Mouse (Mus musculus): Measurements from ENCODE around the gene Fchsd2. TPM values are rescaled to one million over a fixed set of nuclear protein-coding genes. Genes with fewer than 3 reads are reported as not detected.

Gene Fchsd2
- total RNA-seq (2022): 10 to 100 TPM; 40.1 to 46.5 (median 43.4) TPM

DNA sequence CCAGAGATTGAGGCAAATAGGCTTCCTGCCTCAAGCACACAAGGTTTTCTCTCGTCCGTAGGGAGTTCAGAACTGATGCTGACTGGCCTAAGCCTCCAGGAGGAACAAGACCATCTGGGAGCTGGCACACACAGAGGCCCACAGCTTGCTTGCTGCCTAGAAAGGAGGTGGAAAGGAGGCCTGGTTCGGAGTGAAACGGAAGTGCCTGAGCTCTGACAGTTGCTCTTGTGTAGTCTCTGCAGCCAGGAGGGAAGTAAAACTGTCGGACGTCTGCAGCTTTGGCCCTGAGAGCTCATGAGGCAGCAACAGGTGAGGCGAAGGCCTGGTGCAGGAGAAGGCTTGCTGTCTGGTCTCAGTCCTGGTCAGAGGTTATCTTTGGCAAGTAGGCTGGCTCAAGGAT, at the start of gene Fchsd2:
Gene Fchsd2 (plus strand): TSS at position 246 of the 400 bp plus-strand sequence.
- no peak for DNase-seq (ENCODE audit: low spot score in 2 of 2)

DNA sequence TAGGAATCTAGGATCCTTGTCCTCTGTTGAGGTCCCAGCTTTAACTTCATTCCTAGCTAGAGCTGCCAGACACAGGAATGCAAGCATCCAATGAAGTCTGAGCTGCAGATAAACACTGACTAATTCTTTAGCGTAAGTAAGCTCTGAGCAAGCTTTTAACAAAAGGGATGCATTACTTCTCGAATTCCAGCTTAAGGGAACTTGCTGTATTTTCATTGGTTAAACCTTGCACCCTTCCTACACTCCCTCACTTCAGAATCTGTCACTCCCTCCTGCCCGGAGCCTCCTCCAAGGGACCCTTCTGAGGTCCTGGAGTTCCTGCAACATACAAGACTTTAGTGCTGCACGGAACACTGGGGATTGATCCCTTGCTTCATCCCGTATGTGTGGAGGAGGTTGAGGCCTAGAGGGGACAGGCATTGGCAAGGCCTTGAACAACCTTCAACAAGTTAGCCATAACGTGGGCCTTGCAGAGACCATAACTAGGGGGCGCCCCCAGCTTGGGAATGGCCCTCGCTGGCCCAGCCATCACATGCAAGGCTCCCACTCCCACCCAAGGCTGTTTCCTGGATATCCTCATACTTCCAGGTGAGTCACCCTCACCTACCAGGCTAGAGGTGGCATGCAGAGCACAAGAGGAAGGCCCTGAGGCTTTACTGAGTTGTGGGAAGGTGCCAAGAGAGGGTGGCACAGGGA, 48.7 kb upstream of the Fchsd2 start:
- DNase-seq (ENCODE audit: low spot score in 2 of 2): no peak

DNA sequence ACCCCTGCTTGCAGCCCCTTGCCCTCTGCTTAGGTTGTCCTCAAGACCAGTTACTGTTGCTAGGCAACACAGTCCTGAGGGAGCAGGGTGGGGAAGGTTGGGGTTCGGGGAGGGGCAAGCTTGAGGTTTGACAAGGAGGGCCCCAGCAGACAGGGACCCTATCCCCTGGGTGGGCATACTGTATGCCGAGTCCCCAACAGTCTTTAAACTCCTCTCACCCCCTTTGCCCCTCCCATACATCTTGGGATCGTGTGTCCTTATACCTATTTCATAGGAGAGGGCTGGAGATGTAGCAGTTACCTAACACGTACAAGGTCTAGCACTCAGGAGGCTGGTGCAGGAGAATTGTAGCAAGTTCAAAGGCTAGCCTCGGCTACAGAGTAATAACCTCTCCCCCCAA, 44.4 kb upstream of the Fchsd2 start:
- no peak for DNase-seq (ENCODE audit: low spot score in 2 of 2)

GRCm38 (mm10) chr7:101049326-101050087, 43.2 kb upstream of the Fchsd2 start:
- DNase-seq (ENCODE audit: low spot score in 2 of 2): no peak

DNA sequence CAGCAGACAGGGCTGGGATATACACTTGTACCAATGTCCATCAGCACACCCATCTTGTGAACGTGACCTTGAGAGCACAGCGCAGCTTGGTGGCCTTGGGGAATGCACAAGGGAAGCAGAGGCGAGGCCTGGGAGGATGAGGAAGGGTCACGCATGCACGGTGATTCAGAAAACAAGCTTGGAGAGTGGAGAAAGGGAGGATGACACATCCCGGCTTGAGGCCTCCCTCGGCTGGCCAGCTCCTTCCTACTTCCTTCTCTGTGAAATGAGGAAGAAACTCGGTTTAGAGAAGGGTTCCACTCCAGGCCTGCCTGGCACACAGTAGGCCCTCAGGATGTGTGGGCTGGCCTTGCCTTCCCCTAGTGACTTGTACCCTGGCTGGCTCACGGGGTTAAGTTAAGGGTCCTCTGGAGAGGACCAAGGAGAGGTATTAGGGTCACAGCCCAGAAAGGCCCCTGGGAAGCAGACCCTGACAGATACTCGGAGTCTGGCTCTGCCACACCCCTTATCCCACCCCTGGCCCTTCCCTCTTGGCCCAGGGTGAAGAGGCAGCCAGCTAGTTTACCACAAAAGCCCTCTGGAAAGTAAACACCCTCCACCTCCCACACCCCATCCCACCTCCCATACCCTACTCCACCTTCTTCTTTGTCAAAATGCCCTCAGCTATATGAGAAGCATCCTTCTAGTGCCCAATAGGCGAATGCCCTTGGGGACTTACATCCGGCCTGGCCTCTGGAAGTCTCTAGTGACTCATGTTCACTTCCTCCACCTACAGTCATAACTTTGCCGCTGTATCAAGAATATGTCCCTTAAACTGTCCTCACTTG, 41.7 kb upstream of the Fchsd2 start:
- no peak for DNase-seq (ENCODE audit: low spot score in 2 of 2)

GRCm38 (mm10) chr7:101051551-101052221, 41.0 kb upstream of the Fchsd2 start:
- DNase-seq (ENCODE audit: low spot score in 2 of 2): peak; percentile 39 to 63

- DNase-seq (ENCODE audit: low spot score in 2 of 2): no peak
Measured at GRCm38 (mm10) chr7:101053136-101053535, 39.5 kb upstream of the Fchsd2 start.

- no peak for DNase-seq (ENCODE audit: low spot score in 2 of 2)
Measured at GRCm38 (mm10) chr7:101057309-101057708, 35.4 kb upstream of the Fchsd2 start.

- DNase-seq (ENCODE audit: low spot score in 2 of 2): no peak
Measured at GRCm38 (mm10) chr7:101059188-101059587, 33.5 kb upstream of the Fchsd2 start.

DNA sequence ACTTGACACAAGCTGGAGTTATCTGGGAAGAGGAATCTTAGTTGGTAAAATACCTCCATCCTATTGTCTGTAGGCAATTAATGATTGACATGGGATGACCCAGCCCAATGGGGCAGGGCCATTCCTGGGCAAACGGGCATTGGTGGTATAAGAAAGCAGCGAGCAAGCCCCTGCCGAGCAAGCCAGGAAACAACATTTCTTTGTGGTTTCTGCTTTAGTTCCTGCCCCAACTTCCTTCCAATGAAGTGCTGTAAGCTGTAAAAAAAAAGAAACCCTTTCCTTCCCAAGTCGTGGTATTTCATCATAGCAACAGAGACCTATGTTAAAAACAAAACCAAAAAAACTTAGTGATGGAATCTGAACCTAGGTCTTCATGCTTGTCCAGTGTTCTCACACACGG, 32.2 kb upstream of the Fchsd2 start:
- no peak for DNase-seq (ENCODE audit: low spot score in 2 of 2)

GRCm38 (mm10) chr7:101061381-101061780, 31.3 kb upstream of the Fchsd2 start:
- peak; percentile 73 to 88 for DNase-seq (ENCODE audit: low spot score in 2 of 2)

GRCm38 (mm10) chr7:101062246-101062645, 30.4 kb upstream of the Fchsd2 start:
- peak; percentile 53 to 66 for DNase-seq (ENCODE audit: low spot score in 2 of 2)

GRCm38 (mm10) chr7:101063523-101063922, 29.1 kb upstream of the Fchsd2 start:
- no peak for DNase-seq (ENCODE audit: low spot score in 2 of 2)

- DNase-seq (ENCODE audit: low spot score in 2 of 2): no peak
Measured at GRCm38 (mm10) chr7:101064697-101065688, 27.7 kb upstream of the Fchsd2 start.

GRCm38 (mm10) chr7:101066009-101066408, 26.7 kb upstream of the Fchsd2 start:
- DNase-seq (ENCODE audit: low spot score in 2 of 2): no peak

DNA sequence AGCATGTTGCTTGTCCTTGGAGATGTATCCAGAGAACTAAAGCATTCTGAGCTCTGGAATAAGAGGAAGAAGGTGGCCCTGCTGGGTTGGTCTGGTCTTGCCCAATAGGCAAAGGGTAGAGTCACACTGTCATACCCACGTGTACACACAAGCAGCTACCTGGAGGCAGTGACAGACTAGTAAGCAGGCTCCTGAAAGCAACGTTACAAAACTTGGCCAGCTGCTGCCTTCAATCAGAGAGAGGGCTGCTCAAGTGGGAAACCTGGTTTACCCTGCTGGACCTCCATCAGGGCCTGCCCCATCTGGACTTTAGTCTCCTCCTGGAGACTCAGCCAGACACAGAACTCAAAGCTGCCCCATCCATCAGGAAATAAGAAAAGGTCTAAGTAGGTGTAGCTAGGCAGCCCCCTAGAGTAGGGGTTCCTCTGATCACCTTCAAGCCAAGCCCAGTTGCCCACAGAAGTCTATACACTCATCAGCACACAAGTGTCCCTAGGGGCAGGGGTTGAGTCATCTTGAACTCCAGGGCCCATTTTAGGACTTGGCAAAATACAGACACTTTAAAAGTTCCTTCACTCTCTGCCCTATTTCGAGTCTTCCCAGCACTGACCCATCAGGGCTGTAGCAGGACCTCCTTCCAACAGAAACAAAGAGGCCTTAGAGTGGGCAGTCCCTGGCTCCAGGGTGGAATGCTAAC, 25.9 kb upstream of the Fchsd2 start:
- no peak for DNase-seq (ENCODE audit: low spot score in 2 of 2)

DNA sequence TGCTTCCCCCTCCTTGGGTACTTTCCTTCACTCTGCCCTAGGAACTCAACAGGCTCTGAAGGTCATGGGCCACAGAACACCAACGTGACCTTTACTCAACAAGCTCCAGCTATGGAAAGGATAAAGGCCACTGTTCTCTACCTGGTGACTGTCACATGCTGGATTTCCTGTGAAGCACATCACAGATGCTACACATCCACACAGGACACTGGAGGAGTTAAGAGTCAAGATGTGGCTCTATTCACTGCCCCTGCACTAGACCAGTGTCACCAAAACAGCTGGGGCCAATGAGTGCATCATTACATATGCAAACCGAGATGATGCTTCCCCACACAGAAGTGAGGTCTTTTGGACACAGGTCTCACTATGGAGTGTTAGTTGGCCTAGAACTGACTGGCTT, 25.1 kb upstream of the Fchsd2 start:
- DNase-seq (ENCODE audit: low spot score in 2 of 2): no peak

DNA sequence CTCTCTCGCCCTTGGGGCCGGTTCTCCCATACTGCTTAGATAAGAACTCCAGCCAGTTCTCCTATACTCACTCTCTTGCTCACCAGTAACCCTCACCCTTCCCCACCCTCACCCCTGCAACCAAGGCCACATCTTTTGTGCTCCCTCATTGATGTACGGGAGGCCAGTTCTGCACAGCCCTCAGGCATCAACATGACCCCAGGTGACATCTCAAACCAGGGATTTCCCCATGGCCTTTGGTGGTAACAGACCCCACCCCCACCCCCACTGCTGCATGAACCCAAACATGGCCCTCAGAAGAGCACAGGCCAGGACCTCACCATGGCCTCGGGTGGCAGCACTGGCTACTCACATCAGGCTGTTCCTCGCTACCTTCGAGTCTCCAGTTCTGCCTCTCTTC, 23.4 kb upstream of the Fchsd2 start:
- no peak for DNase-seq (ENCODE audit: low spot score in 2 of 2)

DNA sequence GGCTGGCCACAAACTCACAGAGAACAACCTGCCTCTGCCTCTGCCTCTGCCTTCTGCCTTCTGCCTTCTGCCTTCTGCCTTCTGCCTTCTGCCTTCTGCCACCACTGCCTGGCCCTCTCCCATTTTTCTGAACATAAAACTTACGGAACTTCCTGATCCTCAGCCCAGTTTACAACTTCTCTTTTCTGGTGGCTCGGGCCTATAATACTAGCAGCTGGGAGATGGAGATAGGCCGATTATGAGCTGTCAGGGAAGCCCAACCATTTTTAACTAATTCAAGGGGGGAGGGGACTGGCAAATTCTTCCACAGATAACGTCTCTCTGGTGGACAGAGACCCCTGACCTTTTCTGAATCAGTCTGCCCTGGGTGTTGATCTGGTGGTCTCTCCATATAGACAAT, 22.3 kb upstream of the Fchsd2 start:
- no peak for DNase-seq (ENCODE audit: low spot score in 2 of 2)

DNA sequence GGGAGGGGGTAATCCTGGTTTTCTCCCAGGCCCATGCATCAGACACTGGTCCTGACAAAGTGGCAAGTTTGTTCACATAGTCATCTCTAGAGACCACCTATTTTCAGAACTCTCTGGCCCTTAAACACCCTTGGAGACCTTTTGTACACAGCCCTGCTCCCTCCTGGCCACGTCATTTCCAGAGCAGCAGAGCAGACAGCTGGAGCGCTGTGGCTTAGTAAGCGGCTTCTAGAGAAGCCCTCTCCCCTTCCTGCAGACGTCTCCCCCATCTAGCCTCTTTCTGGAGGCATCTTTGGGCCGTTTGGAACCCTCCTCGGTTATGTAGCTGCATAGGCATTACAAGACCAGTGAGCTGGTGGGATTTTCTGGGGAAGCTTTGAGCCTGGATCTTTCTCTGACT, 21.6 kb upstream of the Fchsd2 start:
- DNase-seq (ENCODE audit: low spot score in 2 of 2): no peak
